Comparison of ENCODE assay signal across 33 mouse cellular contexts in the genomic region with DNA sequence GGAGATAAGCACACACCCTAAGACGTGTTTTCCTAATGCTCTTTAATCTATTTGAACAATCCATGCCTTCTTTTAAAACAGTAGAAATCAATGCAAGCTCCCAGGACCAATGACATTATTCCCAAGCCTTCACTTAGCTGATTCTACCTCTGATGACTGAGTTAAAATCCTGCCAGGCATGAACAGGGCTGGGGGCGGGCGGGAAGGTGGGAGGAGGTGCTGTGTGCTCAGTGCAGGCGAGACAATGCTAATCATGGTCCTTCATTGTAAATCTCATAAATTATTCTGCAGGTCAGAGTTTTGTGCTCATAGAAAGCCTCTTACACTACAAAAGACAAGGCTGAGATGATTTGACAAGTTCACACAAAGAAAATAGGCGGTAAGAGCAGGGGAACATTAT. TPM values are rescaled to one million over a fixed set of nuclear protein-coding genes. Genes with fewer than 3 reads are reported as not detected.
A peak's percentile ranks its signal among the peaks of the same experiment; 100 is the strongest.
DNase-seq lines count a peak whose midpoint lies in the region; ATAC-seq and TF ChIP-seq lines count a peak whose summit lies in the region.
"Had no signal": no experiment of that assay in that cellular context is flagged by ENCODE, and none has a peak within 500 bp of the region (broad histone marks: within the 10 kb centered on the region; RNA-seq: fewer than 3 reads in every experiment).

No protein-coding gene starts in this region.

- H3K4me3 ChIP-seq in forebrain, embryonic 13.5 days: no peak overlapping the region
- H3K4me3 ChIP-seq in forebrain, embryonic 10.5 days: no peak overlapping the region
- no peak overlapping the region for H3K4me3 ChIP-seq in hindbrain, embryonic 13.5 days
- no peak overlapping the region for H3K4me3 ChIP-seq in hindbrain, postnatal 0 days (ENCODE audit: low read length)
- H3K4me3 ChIP-seq in midbrain, embryonic 13.5 days (replicated peaks): no peak overlapping the region
- no peak overlapping the region for H3K4me3 ChIP-seq in midbrain, embryonic 15.5 days
- H3K4me3 ChIP-seq: embryonic facial prominence, embryonic 10.5 days; embryonic facial prominence, embryonic 13.5 days; erythroblast, embryonic 14.5 days; gastrocnemius, adult 2 months; hindbrain, embryonic 10.5 days had no signal

- no peak for TF ChIP-seq POLR2A in brain, embryonic 14.5 days (IDR thresholded peaks at IDR 0.05; ENCODE audit: borderline replicate concordance, extremely low read depth, insufficient read depth, insufficient read length, poor library complexity, severe bottlenecking)

- no peak overlapping the region; the same call in 1 of the 2 replicates for H3K27ac ChIP-seq in forebrain, embryonic 13.5 days
- no peak overlapping the region for H3K27ac ChIP-seq in forebrain, embryonic 10.5 days
- H3K27ac ChIP-seq in hindbrain, embryonic 13.5 days: 0 out of 2 replicates have a peak overlapping the region, but pooled peaks have one; percentile 8
- no peak overlapping the region for H3K27ac ChIP-seq in hindbrain, postnatal 0 days
- H3K27ac ChIP-seq in midbrain, embryonic 13.5 days: peak overlapping the region; percentile 35; the same call in 1 of the 2 replicates
- no peak overlapping the region for H3K27ac ChIP-seq in midbrain, embryonic 15.5 days
- H3K27ac ChIP-seq: embryonic facial prominence, embryonic 10.5 days; embryonic facial prominence, embryonic 13.5 days; gastrocnemius, adult 2 months; hindbrain, embryonic 10.5 days; hindbrain, embryonic 14.5 days had no signal

- WGBS in forebrain, embryonic 13.5 days: 39% methylated on average over 5 of the region's 5 CpGs
- WGBS in forebrain, embryonic 10.5 days: 77% methylated on average over 5 of the region's 5 CpGs
- 45% methylated on average over 5 of the region's 5 CpGs for WGBS in hindbrain, embryonic 13.5 days
- WGBS in hindbrain, postnatal 0 days: 61% methylated on average over 5 of the region's 5 CpGs
- 29% methylated on average over 5 of the region's 5 CpGs for WGBS in midbrain, embryonic 13.5 days
- WGBS in midbrain, embryonic 15.5 days: 31% methylated on average over 5 of the region's 5 CpGs

- no peaks in the 10 kb centered on the region for H3K36me3 ChIP-seq in forebrain, embryonic 13.5 days (ENCODE audit: poor library complexity, severe bottlenecking)
- no peaks in the 10 kb centered on the region for H3K36me3 ChIP-seq in forebrain, embryonic 10.5 days (replicated peaks)
- H3K36me3 ChIP-seq in hindbrain, embryonic 13.5 days: no peaks in the 10 kb centered on the region
- H3K36me3 ChIP-seq in hindbrain, postnatal 0 days (ENCODE audit: insufficient read depth, low read length): no peaks in the 10 kb centered on the region
- no peaks in the 10 kb centered on the region for H3K36me3 ChIP-seq in midbrain, embryonic 13.5 days
- H3K36me3 ChIP-seq in midbrain, embryonic 15.5 days (replicated peaks): no peaks in the 10 kb centered on the region
- H3K36me3 ChIP-seq: embryonic facial prominence, embryonic 10.5 days; embryonic facial prominence, embryonic 13.5 days; G1E; hindbrain, embryonic 10.5 days had no signal

- H3K9me3 ChIP-seq in forebrain, embryonic 13.5 days (replicated peaks): no peaks in the 10 kb centered on the region
- no peaks in the 10 kb centered on the region for H3K9me3 ChIP-seq in forebrain, embryonic 10.5 days
- no peaks in the 10 kb centered on the region for H3K9me3 ChIP-seq in hindbrain, embryonic 13.5 days
- no peaks in the 10 kb centered on the region for H3K9me3 ChIP-seq in hindbrain, postnatal 0 days (ENCODE audit: low read length)
- no peaks in the 10 kb centered on the region for H3K9me3 ChIP-seq in midbrain, embryonic 13.5 days
- no peaks in the 10 kb centered on the region for H3K9me3 ChIP-seq in midbrain, embryonic 15.5 days
- H3K9me3 ChIP-seq: embryonic facial prominence, embryonic 10.5 days; embryonic facial prominence, embryonic 13.5 days; G1E; hindbrain, embryonic 10.5 days had no signal

- 0 out of 2 replicates have a peak, but pooled peaks cover 7% of the 10 kb centered on the region for H3K4me1 ChIP-seq in forebrain, embryonic 13.5 days
- peaks cover 4% of the 10 kb centered on the region; the same call in 1 of the 2 replicates for H3K4me1 ChIP-seq in forebrain, embryonic 10.5 days
- no peaks in the 10 kb centered on the region for H3K4me1 ChIP-seq in hindbrain, embryonic 13.5 days (replicated peaks)
- no peaks in the 10 kb centered on the region for H3K4me1 ChIP-seq in hindbrain, postnatal 0 days (ENCODE audit: insufficient read depth, low read length)
- H3K4me1 ChIP-seq in midbrain, embryonic 13.5 days (replicated peaks): peaks cover 8% of the 10 kb centered on the region; the same call in 1 of the 2 replicates
- H3K4me1 ChIP-seq in midbrain, embryonic 15.5 days: peaks cover 4% of the 10 kb centered on the region; the same call in 1 of the 2 replicates
- H3K4me1 ChIP-seq: embryonic facial prominence, embryonic 10.5 days; embryonic facial prominence, embryonic 13.5 days had no signal

- ATAC-seq in forebrain, embryonic 13.5 days: 0 out of 2 replicates have a peak, but pooled peaks have one; percentile 53
- no peak for ATAC-seq in hindbrain, embryonic 13.5 days (ENCODE audit: low FRiP score)
- ATAC-seq in hindbrain, postnatal 0 days: no peak
- ATAC-seq in midbrain, embryonic 13.5 days: peak; percentile 60
- no peak for ATAC-seq in midbrain, embryonic 15.5 days (replicated peaks)
- ATAC-seq: intestine, postnatal 0 days; Patski had no signal

- TF ChIP-seq CTCF in hindbrain, postnatal 0 days (IDR thresholded peaks at IDR 0.05; ENCODE audit: low read depth): no peak
- TF ChIP-seq CTCF in brain, embryonic 14.5 days (IDR thresholded peaks at IDR 0.05; ENCODE audit: borderline replicate concordance, extremely low read depth, insufficient read depth, insufficient read length): no peak

- H3K9ac ChIP-seq in forebrain, embryonic 13.5 days: no peak overlapping the region
- no peak overlapping the region for H3K9ac ChIP-seq in hindbrain, embryonic 13.5 days
- H3K9ac ChIP-seq in hindbrain, postnatal 0 days (replicated peaks; ENCODE audit: low read length): no peak overlapping the region
- H3K9ac ChIP-seq in midbrain, embryonic 13.5 days (replicated peaks): no peak overlapping the region
- no peak overlapping the region for H3K9ac ChIP-seq in midbrain, embryonic 15.5 days
- H3K9ac ChIP-seq: embryonic facial prominence, embryonic 13.5 days; hindbrain, embryonic 14.5 days had no signal

- no peaks in the 10 kb centered on the region for H3K27me3 ChIP-seq in forebrain, embryonic 13.5 days
- H3K27me3 ChIP-seq in forebrain, embryonic 10.5 days (ENCODE audit: poor library complexity, severe bottlenecking): no peaks in the 10 kb centered on the region
- no peaks in the 10 kb centered on the region for H3K27me3 ChIP-seq in hindbrain, embryonic 13.5 days
- H3K27me3 ChIP-seq in hindbrain, postnatal 0 days (ENCODE audit: insufficient read depth, low read length): no peaks in the 10 kb centered on the region
- H3K27me3 ChIP-seq in midbrain, embryonic 13.5 days: no peaks in the 10 kb centered on the region
- no peaks in the 10 kb centered on the region for H3K27me3 ChIP-seq in midbrain, embryonic 15.5 days (replicated peaks)
- H3K27me3 ChIP-seq: CH12.LX; embryonic facial prominence, embryonic 13.5 days had no signal

- DNase-seq in forebrain, embryonic 10.5 days (ENCODE audit: extremely low spot score, low spot score): no peak
- no peak for DNase-seq in hindbrain, postnatal 0 days (ENCODE audit: low spot score)
- peak; percentile 42 for DNase-seq in brain, embryonic 14.5 days (ENCODE audit: low read depth)
- DNase-seq: adrenal gland, postnatal 10 days; adrenal gland, postnatal 36 days; B cell, adult 2 months; cerebellum, adult 11-12 months; cerebellum, adult 8-10 months; cerebellum, postnatal 10 days; cerebellum, postnatal 36 days; embryo, embryonic 11 days; gastrocnemius, adult 2 months; gastrocnemius, postnatal 14 days; heart, adult 11 months had no signal

- no peak overlapping the region for H3K4me2 ChIP-seq in forebrain, embryonic 13.5 days
- no peak overlapping the region for H3K4me2 ChIP-seq in hindbrain, embryonic 13.5 days
- H3K4me2 ChIP-seq in hindbrain, postnatal 0 days (ENCODE audit: low read depth, low read length): no peak overlapping the region
- H3K4me2 ChIP-seq in midbrain, embryonic 13.5 days (replicated peaks): no peak overlapping the region
- no peak overlapping the region for H3K4me2 ChIP-seq in midbrain, embryonic 15.5 days
- H3K4me2 ChIP-seq: embryonic facial prominence, embryonic 13.5 days; heart, embryonic 11.5 days; hindbrain, embryonic 14.5 days had no signal

RNA-seq across cellular contexts. Expression of a gene that starts 56.0 kb away (rescaled TPM):
- 0.19 and 0.25 TPM in 2 replicates for polyA plus RNA-seq in forebrain, embryonic 13.5 days (2015; fragmentation: Nextera tagmentation; extraction: Ambion mirVana)
- not detected in 2 replicates for polyA plus RNA-seq in forebrain, embryonic 10.5 days (2016; fragmentation: Nextera tagmentation; extraction: Ambion mirVana)
- polyA plus RNA-seq in hindbrain, embryonic 13.5 days (2015; fragmentation: Nextera tagmentation; extraction: Ambion mirVana): 0.18 and 0.43 TPM in 2 replicates
- not detected in 2 replicates for total RNA-seq in hindbrain, postnatal 0 days (2014; rRNA removed)
- 0.10 and 0.16 TPM in 2 replicates for polyA plus RNA-seq in hindbrain, postnatal 0 days (2015; fragmentation: Nextera tagmentation; extraction: Ambion mirVana)
- polyA plus RNA-seq in midbrain, embryonic 13.5 days (2015; fragmentation: Nextera tagmentation; extraction: Ambion mirVana): 0.32 and 0.59 TPM in 2 replicates
- polyA plus RNA-seq in midbrain, embryonic 15.5 days (2015; fragmentation: Nextera tagmentation; extraction: Ambion mirVana): 0.23 and 0.36 TPM in 2 replicates
- 0.29 and 0.55 TPM in 2 replicates for polyA plus RNA-seq in brain, embryonic 14.5 days (2012; rRNA removed)
- total RNA-seq: adrenal gland, postnatal 10 days; adrenal gland, postnatal 36 days; CH12.LX; gastrocnemius, adult 2 months; gastrocnemius, postnatal 14 days; gastrocnemius, postnatal 4 days; heart, adult 8-10 months; heart, postnatal 25 days had no signal
- polyA plus RNA-seq: embryonic facial prominence, embryonic 10.5 days; embryonic facial prominence, embryonic 13.5 days; erythroblast, embryonic 14.5 days; G1E; heart, embryonic 11.5 days; heart, embryonic 14.5 days; heart, postnatal 0 days; hindbrain, embryonic 10.5 days; intestine, postnatal 0 days; Patski had no signal

Comparison
In these comparisons a context has a peak if more than half of its experiments do, and no peak if none do; other contexts are left out.
1. ATAC-seq: peak in forebrain, embryonic 13.5 days (single experiment) and midbrain, embryonic 13.5 days (single experiment); none in hindbrain, embryonic 13.5 days (single experiment), hindbrain, postnatal 0 days (single experiment) and midbrain, embryonic 15.5 days (single experiment).
2. H3K27ac ChIP-seq: peak in hindbrain, embryonic 13.5 days (single experiment) and midbrain, embryonic 13.5 days (single experiment); none in forebrain, embryonic 13.5 days (single experiment), forebrain, embryonic 10.5 days (single experiment), hindbrain, postnatal 0 days (single experiment) and midbrain, embryonic 15.5 days (single experiment).